Comparison of ENCODE assay signal across 23 mouse cellular contexts in genomic region chr5:75461368-75461767, GRCm38 (mm10).
DNase-seq lines count a peak whose midpoint lies in the region; ATAC-seq lines count a peak whose summit lies in the region.
"Had no signal": no experiment of that assay in that cellular context is flagged by ENCODE, and none has a peak within 500 bp of the region (broad histone marks: within the 10 kb centered on the region; RNA-seq: fewer than 3 reads in every experiment).

No protein-coding gene starts in this region.

- no peak overlapping the region for H3K4me3 ChIP-seq in liver, embryonic 11.5 days (ENCODE audit: low read depth, low read length)
- no peak overlapping the region for H3K4me3 ChIP-seq in liver, embryonic 12.5 days
- H3K4me3 ChIP-seq in liver, embryonic 15.5 days (replicated peaks): no peak overlapping the region
- H3K4me3 ChIP-seq: forebrain, embryonic 10.5 days; forebrain, embryonic 13.5 days; gastrocnemius, adult 2 months; hindbrain, embryonic 12.5 days; hindbrain, embryonic 15.5 days had no signal

- DNase-seq in liver, embryonic 11.5 days (ENCODE audit: low spot score): no peak
- no peak for DNase-seq in liver
- no peak for DNase-seq in embryo, embryonic 9.5 days (ENCODE audit: extremely low spot score)
- no peak for DNase-seq in Muller cell, postnatal 12 days (ENCODE audit: inconsistent ontology term)
- no peak for DNase-seq in testis, postnatal 14 days (ENCODE audit: low spot score)
- no peak for DNase-seq in neural tube, embryonic 10.5 days (ENCODE audit: extremely low spot score, low spot score)
- DNase-seq: adrenal gland, adult 2 months; adrenal gland, postnatal 14 days; cerebellum, adult 11-12 months; cerebellum, adult 8-10 months; cerebellum, postnatal 10 days; cerebellum, postnatal 36 days; embryo, embryonic 11 days; forebrain, postnatal 0 days; gastrocnemius, adult 2 months; gastrocnemius, postnatal 14 days had no signal

- peak overlapping the region; percentile 46; the same call in 1 of the 2 replicates for H3K27ac ChIP-seq in liver, embryonic 11.5 days (ENCODE audit: low read depth, low read length)
- H3K27ac ChIP-seq in liver, embryonic 12.5 days: peak overlapping the region; percentile 87
- H3K27ac ChIP-seq in liver, embryonic 15.5 days (replicated peaks): peak overlapping the region; percentile 78
- H3K27ac ChIP-seq: forebrain, embryonic 10.5 days; forebrain, embryonic 13.5 days; gastrocnemius, adult 2 months; hindbrain, embryonic 12.5 days; hindbrain, embryonic 15.5 days had no signal

- no peaks in the 10 kb centered on the region for H3K9me3 ChIP-seq in liver, embryonic 11.5 days (ENCODE audit: control insufficient read depth, low read length)
- no peaks in the 10 kb centered on the region for H3K9me3 ChIP-seq in liver, embryonic 12.5 days (replicated peaks)
- H3K9me3 ChIP-seq in liver, embryonic 15.5 days (replicated peaks): no peaks in the 10 kb centered on the region
- H3K9me3 ChIP-seq: forebrain, embryonic 10.5 days; forebrain, embryonic 13.5 days; hindbrain, embryonic 12.5 days; hindbrain, embryonic 15.5 days had no signal

- H3K36me3 ChIP-seq in liver, embryonic 11.5 days (ENCODE audit: control insufficient read depth, insufficient read depth, low read length): no peaks in the 10 kb centered on the region
- H3K36me3 ChIP-seq in liver, embryonic 12.5 days: no peaks in the 10 kb centered on the region
- H3K36me3 ChIP-seq in liver, embryonic 15.5 days (replicated peaks): no peaks in the 10 kb centered on the region
- H3K36me3 ChIP-seq: forebrain, embryonic 10.5 days; hindbrain, embryonic 12.5 days; hindbrain, embryonic 15.5 days had no signal

- no peaks in the 10 kb centered on the region for H3K27me3 ChIP-seq in liver, embryonic 11.5 days (replicated peaks; ENCODE audit: control insufficient read depth, insufficient read depth, low read length)
- H3K27me3 ChIP-seq in liver, embryonic 12.5 days (replicated peaks): no peaks in the 10 kb centered on the region
- no peaks in the 10 kb centered on the region for H3K27me3 ChIP-seq in liver, embryonic 15.5 days
- H3K27me3 ChIP-seq: hindbrain, embryonic 12.5 days; hindbrain, embryonic 15.5 days had no signal

- peaks cover 24% of the 10 kb centered on the region for H3K4me1 ChIP-seq in liver, embryonic 11.5 days (replicated peaks; ENCODE audit: control insufficient read depth, insufficient read depth, low read length)
- H3K4me1 ChIP-seq in liver, embryonic 12.5 days: peaks cover 62% of the 10 kb centered on the region
- H3K4me1 ChIP-seq in liver, embryonic 15.5 days (replicated peaks): peaks cover 34% of the 10 kb centered on the region
- H3K4me1 ChIP-seq: forebrain, embryonic 13.5 days; hindbrain, embryonic 12.5 days; hindbrain, embryonic 15.5 days had no signal

- H3K4me2 ChIP-seq in liver, embryonic 11.5 days: peak overlapping the region; percentile 9; the same call in 1 of the 2 replicates
- H3K4me2 ChIP-seq in liver, embryonic 12.5 days: peak overlapping the region; percentile 50
- H3K4me2 ChIP-seq in liver, embryonic 15.5 days: peak overlapping the region; percentile 48
- H3K4me2 ChIP-seq: forebrain, embryonic 13.5 days; heart, embryonic 11.5 days; hindbrain, embryonic 12.5 days; hindbrain, embryonic 15.5 days had no signal

- no peak for ATAC-seq in liver, embryonic 11.5 days (replicated peaks; ENCODE audit: low FRiP score)
- no peak for ATAC-seq in liver, embryonic 12.5 days
- ATAC-seq in liver, embryonic 15.5 days (ENCODE audit: insufficient read depth): no peak
- ATAC-seq: forebrain, embryonic 13.5 days; forebrain, postnatal 0 days had no signal

- WGBS in liver, embryonic 11.5 days: 33% methylated on average over 5 of the region's 5 CpGs
- 18% methylated on average over 5 of the region's 5 CpGs for WGBS in liver, embryonic 12.5 days (ENCODE audit: insufficient replicate concordance)
- WGBS in liver, embryonic 15.5 days (ENCODE audit: insufficient replicate concordance): 16% methylated on average over 5 of the region's 5 CpGs

- H3K9ac ChIP-seq in liver, embryonic 11.5 days (ENCODE audit: low read depth, low read length): no peak overlapping the region
- peak overlapping the region; percentile 41 for H3K9ac ChIP-seq in liver, embryonic 12.5 days
- no peak overlapping the region for H3K9ac ChIP-seq in liver, embryonic 15.5 days
- H3K9ac ChIP-seq: forebrain, embryonic 13.5 days; forebrain, postnatal 0 days; hindbrain, embryonic 12.5 days; hindbrain, embryonic 15.5 days had no signal
